Mouse (Mus musculus) bone marrow macrophage, adult 2 months (primary cell): Measurements from ENCODE around the gene Tmem88b.

Experiments used
- CTCF ChIP-seq: IDR thresholded peaks from 2 replicates; pipeline ENCODE4 v1.5.1; 2012; ENCODE audit warnings: low read depth, mild to moderate bottlenecking, low read length, moderate library complexity
- POLR2A ChIP-seq: IDR thresholded peaks from 2 replicates; pipeline ENCODE4 v1.6.1; 2012; ENCODE audit warnings: mild to moderate bottlenecking, low read depth, low read length, borderline replicate concordance

- TF ChIP-seq POLR2A = no peak
- no peak for TF ChIP-seq CTCF
Observed at GRCm38 (mm10) chr4:155793730-155794129, 8.1 kb upstream of the Tmem88b start.
